In genomic region chr6:97305491-97305890, GRCm38 (mm10) we compare ENCODE assay signal across 15 mouse cellular contexts. TPM values are rescaled to one million over a fixed set of nuclear protein-coding genes. Genes with fewer than 3 reads are reported as not detected.
A peak's percentile ranks its signal among the peaks of the same experiment; 100 is the strongest.
DNase-seq lines count a peak whose midpoint lies in the region; ATAC-seq and TF ChIP-seq lines count a peak whose summit lies in the region.
"Had no signal": no experiment of that assay in that cellular context is flagged by ENCODE, and none has a peak within 500 bp of the region (broad histone marks: within the 10 kb centered on the region; RNA-seq: fewer than 3 reads in every experiment).

No protein-coding gene starts in this region.

- DNase-seq in forebrain, postnatal 0 days: no peak
- no peak for DNase-seq in layer of hippocampus, adult 2 months (ENCODE audit: low spot score in 2 of 2)
- DNase-seq in layer of hippocampus, adult 9-10 months (ENCODE audit: low spot score): no peak
- DNase-seq: adrenal gland, postnatal 14 days; gastrocnemius, postnatal 36 days; heart, postnatal 14 days; kidney, adult 8-10 months had no signal

- no peaks in the 10 kb centered on the region for H3K27me3 ChIP-seq in forebrain, embryonic 15.5 days
- H3K27me3 ChIP-seq in forebrain, postnatal 0 days (ENCODE audit: insufficient read depth, low read length): no peaks in the 10 kb centered on the region
- H3K27me3 ChIP-seq in stomach, embryonic 15.5 days (replicated peaks): no peaks in the 10 kb centered on the region
- H3K27me3 ChIP-seq: lung, embryonic 15.5 days had no signal

- H3K4me2 ChIP-seq in forebrain, embryonic 15.5 days (replicated peaks): no peak overlapping the region
- H3K4me2 ChIP-seq in forebrain, postnatal 0 days (ENCODE audit: low read depth): no peak overlapping the region
- no peak overlapping the region for H3K4me2 ChIP-seq in stomach, embryonic 15.5 days
- H3K4me2 ChIP-seq: liver, embryonic 11.5 days; lung, embryonic 15.5 days had no signal

- WGBS in forebrain, embryonic 15.5 days: 78% methylated on average over 7 of the region's 7 CpGs
- WGBS in forebrain, postnatal 0 days: 74% methylated on average over 7 of the region's 7 CpGs
- WGBS in stomach, embryonic 15.5 days: 63% methylated on average over 7 of the region's 7 CpGs

- H3K4me1 ChIP-seq in forebrain, embryonic 15.5 days: peaks cover 26% of the 10 kb centered on the region
- no peaks in the 10 kb centered on the region for H3K4me1 ChIP-seq in forebrain, postnatal 0 days (ENCODE audit: insufficient read depth)
- no peaks in the 10 kb centered on the region for H3K4me1 ChIP-seq in brown adipose tissue, adult 24 weeks (ENCODE audit: control insufficient read depth, insufficient read depth, insufficient read length, low read length)
- no peaks in the 10 kb centered on the region for H3K4me1 ChIP-seq in stomach, embryonic 15.5 days
- H3K4me1 ChIP-seq: lung, embryonic 15.5 days had no signal

- H3K4me3 ChIP-seq in forebrain, embryonic 15.5 days: no peak overlapping the region
- no peak overlapping the region for H3K4me3 ChIP-seq in forebrain, postnatal 0 days (ENCODE audit: low read depth, low read length)
- no peak overlapping the region; the same call in 1 of the 2 replicates for H3K4me3 ChIP-seq in layer of hippocampus, adult 2 months
- H3K4me3 ChIP-seq in brown adipose tissue, adult 24 weeks (ENCODE audit: insufficient read depth, low read depth, low read length): no peak overlapping the region; the same call in 1 of the 2 replicates
- no peak overlapping the region for H3K4me3 ChIP-seq in stomach, embryonic 15.5 days (replicated peaks)
- H3K4me3 ChIP-seq: lung, embryonic 15.5 days had no signal

- no peak for ATAC-seq in forebrain, embryonic 15.5 days (replicated peaks)
- no peak for ATAC-seq in forebrain, postnatal 0 days
- peak; percentile 35 for ATAC-seq in stomach, embryonic 15.5 days (ENCODE audit: insufficient read depth, low FRiP score, low read depth)
- ATAC-seq in megakaryocyte-erythroid progenitor cell, adult 5-6 weeks (replicated peaks; ENCODE audit: low FRiP score, low TSS enrichment, poor library complexity, severe bottlenecking): no peak
- ATAC-seq: forebrain, embryonic 16.5 days had no signal

- no peak for TF ChIP-seq CTCF in forebrain, postnatal 0 days (IDR thresholded peaks at IDR 0.05; ENCODE audit: low read depth)
- TF ChIP-seq CTCF in layer of hippocampus, adult 2 months (conservative IDR thresholded peaks at IDR 0.05): no peak

- H3K9ac ChIP-seq in forebrain, embryonic 15.5 days (replicated peaks): no peak overlapping the region
- H3K9ac ChIP-seq in forebrain, postnatal 0 days: no peak overlapping the region
- H3K9ac ChIP-seq in stomach, embryonic 15.5 days: no peak overlapping the region
- H3K9ac ChIP-seq: lung, embryonic 15.5 days had no signal

- H3K27ac ChIP-seq in forebrain, embryonic 15.5 days (replicated peaks): peak overlapping the region; percentile 33; the same call in 1 of the 2 replicates
- H3K27ac ChIP-seq in forebrain, postnatal 0 days (ENCODE audit: low read depth, low read length): no peak overlapping the region
- H3K27ac ChIP-seq in layer of hippocampus, adult 2 months: peak overlapping the region; percentile 77
- H3K27ac ChIP-seq in brown adipose tissue, adult 24 weeks (replicated peaks; ENCODE audit: low read depth, low read length): 0 out of 2 replicates have a peak overlapping the region, but pooled peaks have one; percentile 24
- H3K27ac ChIP-seq in stomach, embryonic 15.5 days: no peak overlapping the region; the same call in 1 of the 2 replicates
- H3K27ac ChIP-seq: lung, embryonic 15.5 days had no signal

- H3K36me3 ChIP-seq in forebrain, embryonic 15.5 days: peaks cover 19% of the 10 kb centered on the region
- peaks cover 12% of the 10 kb centered on the region; the same call in 1 of the 2 replicates for H3K36me3 ChIP-seq in forebrain, postnatal 0 days (ENCODE audit: insufficient read depth)
- no peaks in the 10 kb centered on the region for H3K36me3 ChIP-seq in stomach, embryonic 15.5 days
- H3K36me3 ChIP-seq: G1E had no signal

- H3K9me3 ChIP-seq in forebrain, embryonic 15.5 days: no peaks in the 10 kb centered on the region
- H3K9me3 ChIP-seq in forebrain, postnatal 0 days (ENCODE audit: low read length): no peaks in the 10 kb centered on the region
- no peaks in the 10 kb centered on the region for H3K9me3 ChIP-seq in stomach, embryonic 15.5 days
- H3K9me3 ChIP-seq: lung, embryonic 15.5 days had no signal

RNA-seq across cellular contexts. Expression of gene Lmod3, which starts 52.9 kb away (rescaled TPM):
- 0.08 TPM in 2 replicates for polyA plus RNA-seq in forebrain, embryonic 15.5 days (2015; fragmentation: Nextera tagmentation; extraction: Ambion mirVana)
- 0.05 and 0.46 TPM in 2 replicates for total RNA-seq in forebrain, postnatal 0 days (2014; rRNA removed)
- 0.08 and 0.11 TPM in 2 replicates for polyA plus RNA-seq in forebrain, postnatal 0 days (2015; fragmentation: Nextera tagmentation; extraction: Ambion mirVana)
- total RNA-seq in layer of hippocampus, adult 2 months (2021): not detected
- 1.9 and 4.4 TPM in 2 replicates for polyA plus RNA-seq in brown adipose tissue, adult 24 weeks (2012; ENCODE audit: insufficient read depth, insufficient read length, missing spikeins)
- polyA plus RNA-seq in stomach, embryonic 15.5 days (2015; fragmentation: Nextera tagmentation; extraction: Ambion mirVana): 0.19 and 0.41 TPM in 2 replicates
- not detected in 2 replicates for total RNA-seq in megakaryocyte-erythroid progenitor cell, adult 5-6 weeks (2014; fragmentation: Nextera tagmentation)
- not detected in 2 replicates for total RNA-seq in megakaryocyte-erythroid progenitor cell, adult 5-6 weeks (2017)
- total RNA-seq: adrenal gland, postnatal 14 days had no signal
- polyA plus RNA-seq: forebrain, embryonic 16.5 days; G1E; liver, embryonic 11.5 days had no signal

Comparison
In these comparisons a context has a peak if more than half of its experiments do, and no peak if none do; other contexts are left out.
1. H3K27ac ChIP-seq: peak in forebrain, embryonic 15.5 days (single experiment), layer of hippocampus, adult 2 months (single experiment) and brown adipose tissue, adult 24 weeks (single experiment); none in forebrain, postnatal 0 days (single experiment) and stomach, embryonic 15.5 days (single experiment).